Mouse (Mus musculus): ENCODE measurements around the gene Tns1. TPM values are rescaled to one million over a fixed set of nuclear protein-coding genes. Genes with fewer than 3 reads are reported as not detected.

Gene Tns1
- total RNA-seq, 4 experiments from 2014 or later: 217 to 331 (median 279) TPM

DNA sequence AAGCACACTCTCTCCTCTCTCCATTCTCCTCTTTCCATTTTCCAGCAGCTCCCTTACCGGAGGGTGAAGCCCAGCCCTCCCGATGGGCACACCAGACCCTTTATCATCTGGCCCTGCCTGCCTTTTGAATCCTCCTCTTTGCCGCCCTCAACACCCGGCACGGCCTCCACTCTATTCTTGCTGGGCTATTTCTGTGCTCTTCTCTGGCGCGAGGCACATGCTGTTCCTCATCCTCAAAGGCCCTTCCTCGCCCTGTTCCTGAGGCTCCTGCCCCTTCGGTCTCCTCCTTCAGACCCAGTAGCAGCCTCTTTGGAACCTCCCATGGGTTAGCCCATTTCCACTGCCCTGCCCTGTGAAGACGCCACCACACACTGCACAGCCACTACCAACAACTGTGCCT is 164.5 kb downstream of the Tns1 start:
- DNase-seq (ENCODE audit: low spot score in 2 of 2): no peak

DNA sequence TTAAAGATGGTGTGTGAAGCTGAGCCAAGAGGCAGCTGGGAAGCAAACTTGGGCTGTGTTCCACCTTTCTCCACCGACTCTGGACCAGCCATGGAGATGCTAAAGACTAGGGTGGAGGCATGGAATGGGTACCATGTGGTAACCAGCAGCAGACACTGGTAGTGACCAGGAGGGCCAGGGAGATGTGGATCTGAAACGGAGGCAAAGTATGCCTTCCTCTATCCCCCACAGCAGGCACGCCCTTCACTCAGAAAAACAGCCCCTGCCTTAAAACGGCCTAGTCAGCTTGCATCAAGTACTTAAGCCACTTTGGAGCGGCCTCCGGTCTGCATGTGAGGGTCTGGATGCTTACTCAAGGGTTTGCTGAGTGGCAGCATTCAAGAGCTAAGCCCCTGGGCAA is 164.9 kb downstream of the Tns1 start:
- DNase-seq (ENCODE audit: low spot score in 2 of 2): no peak

DNA sequence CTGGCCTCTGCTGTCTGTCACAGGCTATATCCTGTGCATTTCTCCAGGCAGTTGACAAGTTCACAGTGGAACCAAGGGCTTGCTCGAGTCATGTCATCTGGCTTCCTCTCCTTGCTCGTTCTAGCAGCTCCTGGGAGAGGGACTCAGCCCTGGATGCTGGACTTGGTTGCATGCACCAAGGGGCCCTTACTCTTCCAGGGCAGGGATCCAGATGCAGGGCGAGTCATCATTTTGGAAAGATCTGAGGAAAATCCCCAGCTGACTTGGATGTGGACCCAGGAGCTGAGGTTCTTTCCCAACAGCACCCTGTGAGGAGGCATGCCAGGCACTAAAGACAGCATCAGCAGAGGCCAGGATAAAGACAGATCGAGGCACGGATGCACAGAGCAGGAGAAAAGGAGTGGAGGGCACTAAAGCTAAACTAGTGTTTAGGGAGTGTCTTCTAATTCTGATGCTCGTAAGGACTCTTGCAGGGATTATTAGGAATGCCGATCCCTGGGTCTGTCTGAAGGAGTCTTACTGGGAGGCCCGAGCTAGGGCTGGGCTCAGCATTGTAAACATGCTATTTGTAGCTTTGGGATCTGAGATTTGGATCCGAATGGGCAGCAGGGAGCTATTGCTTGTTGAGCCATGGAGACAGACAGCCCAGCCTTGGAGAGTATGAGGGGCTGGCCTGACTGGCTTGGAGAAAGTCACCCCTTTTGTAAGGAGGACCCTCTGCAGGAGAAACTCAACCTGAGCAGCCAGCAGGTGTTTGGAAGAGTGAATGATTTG is 165.9 kb downstream of the Tns1 start:
- DNase-seq (ENCODE audit: low spot score in 2 of 2): peak; percentile 62 to 73

DNA sequence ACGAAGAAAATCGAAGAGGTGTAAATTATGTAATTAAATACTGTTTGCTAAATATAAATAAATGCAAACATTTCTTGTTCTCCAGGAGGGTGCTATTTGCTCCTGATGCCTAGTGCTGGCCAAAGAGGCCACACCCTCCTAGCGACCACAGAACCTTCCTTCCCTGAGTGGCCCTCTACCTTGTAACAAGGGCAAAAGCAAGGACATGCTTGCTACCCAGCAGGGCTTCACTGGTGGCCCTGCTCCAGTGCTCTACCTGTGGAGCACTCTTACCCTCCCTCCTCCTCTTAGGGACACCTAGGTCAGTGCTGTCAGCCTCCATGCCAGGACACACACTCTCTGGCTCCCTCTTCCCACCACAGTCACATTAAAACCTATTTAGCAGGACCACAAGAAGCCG is 166.8 kb downstream of the Tns1 start:
- DNase-seq (ENCODE audit: low spot score in 2 of 2): no peak

DNA sequence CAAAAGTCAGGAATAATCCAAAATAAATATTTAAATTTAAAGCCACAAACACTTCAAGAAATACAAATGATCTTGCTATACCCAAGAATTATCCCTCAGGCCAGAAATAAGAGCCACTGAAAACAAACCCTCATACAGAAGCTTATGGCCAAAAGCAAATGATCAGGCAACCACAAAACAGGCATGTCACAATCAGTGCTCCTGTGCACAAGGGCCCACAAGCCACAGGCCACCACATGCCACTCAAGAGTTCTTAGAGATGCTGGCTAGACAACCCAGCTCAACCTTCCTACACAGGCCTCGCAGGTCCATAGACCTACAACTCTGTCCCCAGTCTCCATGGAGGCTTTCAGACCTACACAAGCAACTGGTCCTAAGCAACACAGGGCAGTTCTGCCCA is 167.9 kb downstream of the Tns1 start:
- no peak for DNase-seq (ENCODE audit: low spot score in 2 of 2)

DNA sequence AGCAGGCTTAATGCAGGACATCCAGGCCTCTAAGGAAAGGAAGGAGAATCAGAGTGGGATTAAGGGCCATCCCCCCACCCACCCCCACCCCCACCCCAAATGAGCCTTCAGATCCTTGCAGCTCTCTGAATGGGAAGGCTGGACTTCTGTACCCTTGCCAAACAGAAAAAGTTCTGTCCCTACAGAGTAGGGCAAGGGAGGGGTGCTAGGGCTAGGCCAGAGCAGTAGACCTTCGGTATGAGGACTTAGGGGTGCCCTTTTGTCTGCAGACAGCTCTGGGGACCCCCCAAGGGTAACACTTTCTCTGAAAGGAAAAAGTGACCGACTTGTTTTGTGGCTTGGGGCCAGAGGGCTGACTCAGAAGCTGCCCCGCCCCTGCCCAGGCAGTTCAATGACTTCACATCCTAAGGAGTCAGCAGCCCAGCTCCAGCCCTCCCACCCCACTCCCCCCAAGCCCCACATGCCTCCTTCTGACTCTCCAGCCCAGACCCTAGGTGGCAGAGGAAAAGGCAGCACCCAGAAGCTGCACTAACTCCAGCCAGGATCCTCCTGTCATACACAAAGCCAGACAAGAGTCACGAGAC is 168.9 kb downstream of the Tns1 start:
- DNase-seq (ENCODE audit: low spot score in 2 of 2): peak in 1 of 2 experiments; percentile 57

- no peak for DNase-seq (ENCODE audit: low spot score in 2 of 2)
These were observed 169.6 kb downstream of the Tns1 start for GRCm38 (mm10) chr1:73954614-73955013.

DNA sequence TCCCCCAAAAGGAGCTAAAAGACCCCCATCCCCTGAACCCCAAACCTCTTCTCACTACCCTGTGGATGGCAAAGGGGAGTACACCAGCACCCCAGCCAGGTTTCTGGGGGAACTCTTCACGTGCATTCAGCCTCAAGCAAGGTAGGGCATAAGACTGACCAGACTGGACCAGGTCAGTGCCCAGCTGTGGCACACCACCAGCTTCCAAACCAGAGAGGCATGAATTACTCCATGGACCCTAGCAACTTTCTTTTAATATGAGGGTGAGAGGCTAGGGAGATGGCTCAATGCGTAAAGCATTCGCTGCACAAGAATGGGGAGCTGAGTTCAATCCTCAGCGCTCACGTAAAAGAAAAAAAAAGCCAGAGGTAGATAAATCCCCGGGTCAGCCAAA is 170.2 kb downstream of the Tns1 start:
- DNase-seq (ENCODE audit: low spot score in 2 of 2): no peak

DNA sequence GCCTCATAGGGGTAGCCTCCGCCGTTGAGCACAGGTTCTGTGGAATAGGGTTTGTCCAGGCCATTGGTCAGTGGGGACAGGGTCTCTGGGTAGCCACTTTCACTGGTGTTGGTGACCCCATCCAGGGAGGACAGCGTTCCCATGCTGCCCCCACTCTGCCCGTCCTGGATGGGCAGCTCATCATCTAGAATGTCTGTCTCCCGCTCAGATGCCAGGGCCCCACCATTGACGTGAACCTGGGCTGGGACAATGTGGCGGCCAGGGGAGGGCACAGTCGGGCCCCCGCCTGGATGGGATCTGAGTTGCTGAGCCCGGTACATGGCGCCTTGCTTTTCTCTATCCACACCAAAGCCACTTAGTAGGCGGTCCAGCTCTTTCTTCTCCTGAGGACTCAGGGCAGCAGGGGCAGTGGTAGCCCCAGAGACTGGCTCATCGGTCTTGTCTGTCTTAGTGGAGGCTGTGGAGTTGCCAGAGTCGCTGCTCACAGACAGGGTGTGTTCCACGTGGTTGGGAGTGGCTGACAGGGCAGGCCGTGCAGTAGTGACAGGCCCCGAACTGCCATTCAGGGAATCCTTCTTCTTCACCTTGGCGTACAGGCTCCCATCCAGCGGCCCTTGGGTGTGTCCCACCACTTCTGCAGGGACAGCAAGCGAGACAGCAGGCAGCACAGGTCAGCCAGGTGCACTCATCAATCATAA is 170.8 kb downstream of the Tns1 start:
- DNase-seq (ENCODE audit: low spot score in 2 of 2): no peak

DNA sequence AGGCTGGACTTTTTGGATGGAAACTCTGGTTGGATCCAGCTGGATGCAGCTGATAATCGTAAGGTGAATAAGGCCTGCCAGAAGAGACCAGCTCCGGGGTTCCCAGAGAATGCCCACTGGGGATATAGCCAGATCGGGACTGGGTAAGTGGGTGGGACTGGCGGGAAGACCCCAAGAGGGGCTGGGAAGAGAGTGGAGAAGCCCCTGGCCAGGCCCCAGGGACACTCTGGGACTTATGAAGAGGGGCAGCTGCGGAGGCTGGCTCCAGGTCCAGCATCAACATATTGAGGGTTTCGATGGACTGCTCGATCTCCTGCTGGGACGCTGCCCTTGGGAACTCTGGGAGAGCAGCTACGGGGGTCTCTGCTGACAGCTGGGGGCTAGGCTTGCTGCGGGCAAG is 171.7 kb downstream of the Tns1 start:
- no peak for DNase-seq (ENCODE audit: low spot score in 2 of 2)

- DNase-seq (ENCODE audit: low spot score in 2 of 2): no peak
These were observed 173.1 kb downstream of the Tns1 start for GRCm38 (mm10) chr1:73951178-73951577.

GRCm38 (mm10) chr1:73948757-73949156 is 175.5 kb downstream of the Tns1 start:
- DNase-seq (ENCODE audit: low spot score in 2 of 2): no peak

DNA sequence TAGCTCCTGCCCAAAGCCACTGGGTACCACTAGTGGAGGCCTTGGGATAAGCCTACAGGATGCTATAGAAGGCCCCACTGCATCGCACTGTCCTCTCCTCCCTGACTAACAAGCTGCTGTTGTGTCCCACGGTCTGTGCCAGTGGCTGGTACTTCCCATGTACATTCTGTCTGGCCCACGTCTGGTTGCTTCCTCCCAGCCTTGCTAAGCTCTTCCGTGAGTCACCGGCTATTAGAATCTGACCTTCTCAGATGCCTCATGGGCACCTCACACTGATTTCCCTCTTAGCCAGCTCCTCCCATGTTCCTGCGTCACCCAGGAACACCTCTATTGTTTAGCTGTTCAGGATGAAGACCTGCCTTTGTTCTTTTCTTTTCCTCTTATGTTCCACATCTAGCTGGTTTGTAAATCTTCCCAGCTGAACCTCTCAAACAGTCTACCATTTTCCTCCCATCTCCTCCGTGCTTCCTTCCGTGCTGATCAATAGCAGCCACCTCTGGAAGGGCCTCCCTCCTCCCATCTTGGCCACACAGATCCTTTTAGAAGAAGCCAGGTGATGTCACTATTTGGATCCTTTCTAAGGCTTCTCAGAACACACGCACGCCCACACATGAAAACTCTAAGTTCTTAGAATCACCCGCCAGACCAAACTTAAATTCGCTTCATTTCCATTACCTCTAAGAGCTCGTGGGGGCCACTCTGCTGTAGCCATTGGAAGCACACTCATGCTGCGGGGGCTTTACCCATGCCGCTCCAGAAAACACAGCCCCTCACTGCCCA is 176.5 kb downstream of the Tns1 start:
- DNase-seq (ENCODE audit: low spot score in 2 of 2): no peak

DNA sequence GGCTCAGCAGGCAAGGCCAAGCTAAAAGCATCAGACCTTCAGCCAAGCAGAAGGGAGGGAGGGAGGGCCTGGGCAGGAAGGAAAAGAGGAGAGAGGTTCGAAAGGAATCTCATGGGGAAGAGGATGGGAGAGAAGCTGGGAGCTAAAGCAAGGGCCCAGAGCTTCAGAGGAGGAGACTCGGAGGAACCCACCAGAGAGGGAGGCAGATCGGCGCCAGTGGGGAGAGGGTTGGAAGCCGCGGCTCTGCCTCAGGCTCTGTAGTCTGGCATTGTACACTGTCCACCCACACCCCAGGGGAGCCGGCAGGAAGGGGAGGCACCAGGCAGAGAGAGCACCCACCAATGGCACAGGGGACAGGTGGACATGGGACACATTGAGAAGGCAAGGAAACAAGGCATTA is 177.5 kb downstream of the Tns1 start:
- DNase-seq (ENCODE audit: low spot score in 2 of 2): no peak

DNA sequence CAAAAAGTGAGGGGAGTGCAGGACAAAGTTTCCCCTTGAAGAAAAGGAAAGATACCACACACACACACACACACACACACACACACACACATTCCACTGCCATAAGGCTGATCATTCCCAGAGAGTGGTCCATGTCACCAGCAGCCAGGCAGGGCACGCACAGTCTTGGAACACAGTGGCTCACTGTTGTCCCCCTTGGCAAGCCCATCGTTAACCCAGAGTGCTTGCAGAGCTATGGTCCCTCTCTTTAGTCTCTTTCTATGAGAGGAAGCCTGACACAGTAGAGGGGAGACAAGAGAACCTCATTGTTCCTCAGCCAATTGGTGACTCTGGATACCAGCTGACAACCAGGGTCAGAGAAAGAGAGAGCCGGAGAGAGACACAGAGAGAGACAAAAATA is 179.9 kb downstream of the Tns1 start:
- DNase-seq (ENCODE audit: low spot score in 2 of 2): no peak

DNA sequence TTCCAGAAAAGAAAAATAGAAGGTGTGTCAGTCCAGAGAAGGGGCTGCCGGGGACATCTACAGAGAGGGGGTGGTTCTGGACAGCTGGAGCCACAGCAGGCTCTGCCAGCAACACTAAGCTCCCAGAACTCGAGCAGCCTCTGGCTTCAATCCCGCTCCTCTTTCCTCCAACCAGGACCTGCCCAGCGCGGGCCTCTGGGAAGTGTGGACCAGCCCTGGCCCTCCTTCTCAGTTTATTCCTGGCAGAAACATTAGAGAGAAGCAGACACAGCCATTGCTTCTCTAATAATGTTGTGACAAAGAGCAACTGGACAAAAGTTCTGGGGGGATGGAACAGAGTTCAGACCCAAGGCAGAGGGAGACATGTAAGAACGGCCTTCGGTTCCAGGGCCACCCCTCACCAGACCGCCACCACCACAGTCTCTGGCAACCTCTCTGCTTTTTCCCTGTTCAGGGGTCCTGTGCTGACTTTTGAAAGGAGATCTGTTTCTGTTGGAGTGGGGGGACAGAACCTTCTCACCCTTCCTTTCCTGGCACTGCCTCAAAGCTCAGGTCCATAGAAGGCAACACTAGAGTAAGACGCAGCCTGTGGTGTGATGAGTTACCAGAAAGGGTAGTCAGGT is 180.5 kb downstream of the Tns1 start:
- DNase-seq (ENCODE audit: low spot score in 2 of 2): peak; percentile 82 to 90

DNA sequence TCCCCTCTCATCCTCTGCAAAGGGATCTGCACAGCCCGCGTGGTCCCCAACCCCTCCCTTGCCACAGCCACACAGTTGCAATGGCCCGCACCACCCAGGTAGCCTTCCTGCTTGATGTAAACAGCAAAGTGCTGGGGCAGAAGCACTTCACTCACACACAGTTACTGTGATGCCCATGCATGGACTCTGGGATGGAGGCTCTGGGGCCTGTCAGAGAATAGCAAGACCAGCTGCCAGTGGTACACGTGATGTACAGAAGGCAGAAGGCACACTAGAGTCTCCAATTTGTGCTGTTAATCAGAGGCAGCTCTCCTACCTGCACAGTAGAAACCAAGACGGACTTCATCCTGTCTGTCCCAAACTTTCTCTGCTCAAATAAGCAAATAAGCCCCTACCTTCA is 181.0 kb downstream of the Tns1 start:
- DNase-seq (ENCODE audit: low spot score in 2 of 2): no peak

GRCm38 (mm10) chr1:73942243-73942642 is 182.0 kb downstream of the Tns1 start:
- DNase-seq (ENCODE audit: low spot score in 2 of 2): peak; percentile 58 to 66

GRCm38 (mm10) chr1:73941697-73942096 is 182.6 kb downstream of the Tns1 start:
- no peak for DNase-seq (ENCODE audit: low spot score in 2 of 2)

DNA sequence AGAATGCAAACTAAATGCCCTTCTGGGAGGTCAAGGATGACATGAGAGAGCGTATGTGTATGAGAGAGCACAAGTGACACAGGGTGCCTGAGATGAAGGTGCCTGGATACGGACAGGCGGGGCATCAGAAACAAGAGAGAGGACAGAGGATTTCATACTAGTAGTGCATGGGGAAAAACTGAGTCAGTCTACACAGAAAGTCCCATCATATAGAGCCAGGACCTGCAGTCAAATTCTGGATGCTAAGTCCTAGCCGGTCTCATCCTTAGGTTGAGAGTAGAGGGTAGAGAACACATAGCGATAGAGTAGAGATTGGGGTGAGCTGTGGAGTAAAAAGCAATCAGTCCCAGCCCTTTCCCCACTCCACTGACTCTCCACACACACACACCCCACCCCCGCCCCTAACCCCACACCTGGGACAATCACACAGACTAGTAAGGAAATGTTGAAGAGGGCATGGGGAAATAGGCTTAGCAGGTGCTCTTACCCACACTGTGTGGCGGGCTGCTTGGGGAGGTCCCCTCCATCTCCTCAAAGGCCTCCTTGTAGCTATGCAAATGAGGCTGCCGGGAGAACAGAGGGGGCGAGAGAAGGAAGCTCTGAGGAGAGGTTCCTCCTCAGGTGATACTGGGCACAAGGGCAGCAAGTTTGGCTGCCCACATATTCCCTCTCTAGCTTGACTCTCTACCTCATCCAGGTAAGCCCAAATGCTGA is 183.6 kb downstream of the Tns1 start:
- no peak for DNase-seq (ENCODE audit: low spot score in 2 of 2)

DNA sequence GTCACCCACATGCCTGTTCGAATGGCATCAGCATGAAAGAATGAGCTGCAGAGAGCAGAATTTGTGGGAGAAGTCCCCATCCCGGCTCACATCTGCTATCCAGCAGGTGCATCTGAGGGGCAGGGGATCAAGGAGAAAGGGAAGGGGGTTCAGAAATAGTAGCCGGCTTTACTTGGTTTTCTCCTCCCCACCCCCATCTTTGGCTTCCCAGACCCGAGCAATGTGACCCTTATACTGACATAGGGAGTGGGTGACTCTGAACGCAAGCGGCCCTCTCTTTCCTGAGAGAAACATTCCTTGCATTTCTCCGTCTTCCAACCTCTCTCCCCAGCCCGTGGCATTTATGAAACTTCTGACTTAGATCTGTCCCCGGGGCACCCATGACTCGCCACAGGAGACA is 185.7 kb downstream of the Tns1 start:
- no peak for DNase-seq (ENCODE audit: low spot score in 2 of 2)
